Mouse (Mus musculus): ENCODE results near the gene Naa35.

- no peak for TF ChIP-seq CTCF (IDR thresholded peaks at IDR 0.05; ENCODE audit: control insufficient read depth, insufficient read depth, insufficient replicate concordance, low read depth, low read length)
- no peak for TF ChIP-seq POLR2A (IDR thresholded peaks at IDR 0.05; ENCODE audit: control insufficient read depth, low read depth, low read length)
These were observed 76.3 kb downstream of the Naa35 start for GRCm38 (mm10) chr13:59661387-59661786.
